Mouse (Mus musculus) lung, adult 18-20 months (tissue): ENCODE data around the gene Gm20517.

Source experiments
- DNase-seq, 2 experiments: peaks; one replicate each; pipeline ENCODE4 v3.0.0; 2022; ENCODE audit warnings: mixed read lengths in 2 of 2

Gm20517 gene

DNA sequence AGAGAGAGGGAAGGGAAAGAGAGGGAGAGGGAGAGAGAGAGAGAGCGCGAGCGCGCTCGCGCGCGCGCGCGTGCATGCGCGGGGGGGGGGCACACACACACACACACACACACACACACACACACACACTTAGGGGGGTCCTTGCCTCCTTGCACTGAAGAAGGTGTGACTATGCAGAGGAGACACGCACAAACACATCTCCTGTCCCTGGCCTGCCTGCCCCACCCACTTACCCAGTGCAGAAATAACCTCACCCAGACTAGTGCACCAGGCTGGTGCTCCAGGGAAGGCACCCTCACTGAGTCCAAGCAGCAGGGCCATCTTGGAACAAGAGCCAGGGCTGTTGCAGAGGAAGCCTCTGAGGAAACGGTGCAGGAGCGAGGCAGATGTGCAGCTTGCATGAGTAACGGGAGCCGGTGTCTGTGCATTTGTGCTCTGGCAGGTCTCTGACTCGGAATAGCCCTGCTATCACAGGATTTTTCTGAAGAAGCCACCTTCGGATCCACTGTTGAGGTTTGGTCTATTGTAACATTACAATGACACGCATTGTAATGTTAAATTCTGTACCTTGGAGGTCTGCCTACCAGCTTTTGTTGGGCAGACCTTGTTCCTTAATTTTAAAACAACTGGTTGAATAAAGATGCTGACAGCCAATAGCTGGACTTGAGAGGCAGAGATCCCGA lies 101.6 kb downstream of the Gm20517 start:
- no peak for DNase-seq

DNA sequence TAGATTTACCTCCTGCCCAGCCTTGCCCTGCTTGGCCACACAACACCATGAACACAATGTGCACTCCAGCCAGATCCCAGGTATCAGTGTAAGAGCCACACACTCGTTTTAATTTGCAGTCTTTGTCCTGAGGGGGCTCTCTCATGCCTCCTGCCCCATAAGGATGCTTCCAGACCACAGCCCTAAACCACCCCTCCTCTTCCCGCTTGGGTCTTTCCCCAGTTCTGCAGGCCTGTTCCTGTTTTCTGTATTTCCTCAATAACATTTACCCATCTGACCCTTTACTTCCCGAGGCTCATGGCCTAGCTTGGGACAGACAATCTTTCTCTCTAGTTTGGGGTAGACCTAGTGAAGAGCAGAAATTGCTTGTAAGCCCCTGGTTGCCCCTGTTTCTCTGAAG lies 103.6 kb downstream of the Gm20517 start:
- no peak for DNase-seq

DNA sequence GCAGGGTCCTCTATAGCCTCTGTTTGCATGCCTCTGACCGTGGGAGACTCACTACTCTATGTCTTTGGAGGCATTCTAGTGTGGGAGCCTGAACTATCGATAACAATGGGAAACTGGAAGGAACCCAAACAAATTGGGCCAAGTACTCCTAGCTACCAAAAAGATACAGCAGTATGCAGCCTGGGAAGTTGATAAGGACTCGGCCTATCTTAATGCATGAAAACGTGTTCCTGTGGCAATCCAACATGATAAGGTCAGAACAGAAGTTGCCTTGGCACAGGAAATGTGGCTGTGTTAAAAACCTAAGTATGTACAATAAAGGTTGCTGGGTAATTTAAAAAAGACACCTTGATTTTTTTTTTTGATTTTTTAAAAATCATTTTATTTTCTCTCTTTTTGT lies 109.8 kb downstream of the Gm20517 start:
- DNase-seq: no peak

DNA sequence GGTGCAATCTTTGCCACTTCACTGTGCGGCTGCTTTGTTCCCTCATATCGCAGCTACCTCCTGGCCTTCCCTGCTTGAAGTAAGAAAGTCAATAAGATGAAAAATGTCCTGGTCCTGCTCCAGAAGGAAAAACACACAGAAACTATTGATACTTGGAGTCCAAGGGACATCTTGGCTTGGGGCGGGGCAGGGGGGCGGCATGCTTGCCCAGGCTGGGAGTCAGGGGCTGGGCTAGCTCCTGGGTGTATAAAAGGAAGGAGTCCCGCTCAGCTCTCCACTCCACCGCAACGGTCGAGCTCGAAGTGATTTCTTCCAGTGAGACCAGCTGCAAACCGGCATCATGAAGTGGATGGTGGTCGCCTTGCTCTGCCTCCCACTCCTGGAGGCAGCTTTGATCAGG lies 115.2 kb downstream of the Gm20517 start, which contains the start of gene Pgc:
Gene Pgc (plus strand): TSS at position 277 of the 400 bp plus-strand sequence.
- DNase-seq: no peak

DNA sequence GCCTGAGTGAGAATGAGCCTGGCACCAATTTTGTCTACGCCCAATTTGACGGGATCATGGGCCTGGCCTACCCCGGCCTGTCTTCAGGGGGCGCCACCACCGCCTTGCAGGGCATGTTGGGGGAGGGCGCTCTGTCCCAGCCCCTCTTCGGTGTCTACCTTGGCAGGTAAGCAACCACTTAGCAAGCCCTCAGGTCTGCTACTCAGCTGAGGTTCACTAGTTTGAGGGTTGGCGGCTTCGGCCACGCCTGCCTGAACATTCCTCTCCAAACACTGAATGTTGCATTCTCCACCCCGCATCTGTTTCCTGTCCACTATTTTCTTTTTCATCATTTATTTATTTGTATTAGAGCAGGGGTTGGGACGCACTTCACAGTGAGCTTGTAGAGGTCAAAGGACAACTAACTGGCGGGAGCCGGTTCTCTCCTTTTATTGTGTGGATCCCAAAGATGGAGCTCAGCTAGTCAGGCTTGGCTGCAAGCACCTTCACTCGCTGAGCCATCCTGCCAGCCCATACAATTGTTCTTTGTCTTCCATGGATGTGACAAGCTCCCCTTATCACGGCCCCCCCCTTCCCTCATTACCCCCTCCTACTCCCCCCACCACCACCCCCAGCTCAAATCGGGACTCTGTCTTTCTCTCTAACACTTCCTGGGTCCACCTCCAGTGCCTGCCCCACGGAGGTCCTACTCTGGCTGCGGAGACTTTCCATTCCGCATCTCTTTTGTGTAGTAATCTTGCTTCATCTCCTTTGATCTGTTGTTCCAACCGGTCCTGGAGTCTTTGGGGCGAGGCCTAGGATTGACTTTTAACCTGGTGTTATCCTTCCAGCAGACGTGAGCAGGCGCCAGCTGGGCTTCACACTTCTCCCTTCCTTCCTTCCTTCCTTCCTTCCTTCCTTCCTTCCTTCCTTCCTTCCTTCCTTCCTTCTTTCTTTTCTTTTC lies 119.5 kb downstream of the Gm20517 start:
- peak; percentile 27 to 56 for DNase-seq
